Mouse (Mus musculus): ENCODE measurements around the gene Dzip3. TPM values are rescaled to one million over a fixed set of nuclear protein-coding genes. Genes with fewer than 3 reads are reported as not detected.

The Dzip3 gene
- polyA plus RNA-seq, 1 experiment: 2.3 TPM

GRCm38 (mm10) chr16:48899868-48900267 lies 94.1 kb downstream of the Dzip3 start:
- 63% methylated on average over 1 of the region's 1 CpGs for WGBS
- no peak for DNase-seq
- Histone ChIP-seq H3K4me3 (replicated peaks; ENCODE audit: extremely low read depth, low read depth, low read length) (no peak overlapping the region), H3K4me1 (ENCODE audit: control insufficient read depth, insufficient read depth, low read length) (no peaks in the 10 kb centered on the region)
- no peak for TF ChIP-seq POLR2A (IDR thresholded peaks at IDR 0.05; ENCODE audit: borderline replicate concordance, extremely low read depth, low read depth, low read length)
- no peak for TF ChIP-seq CTCF (IDR thresholded peaks at IDR 0.05; ENCODE audit: insufficient read depth, low read length)

GRCm38 (mm10) chr16:48890733-48891132 lies 103.2 kb downstream of the Dzip3 start:
- WGBS: 34% methylated on average over 2 of the region's 2 CpGs
- TF ChIP-seq POLR2A (IDR thresholded peaks at IDR 0.05; ENCODE audit: borderline replicate concordance, extremely low read depth, low read depth, low read length) (no peak), CTCF (IDR thresholded peaks at IDR 0.05; ENCODE audit: insufficient read depth, low read length) (no peak)
- no peaks in the 10 kb centered on the region for H3K4me1 ChIP-seq (ENCODE audit: control insufficient read depth, insufficient read depth, low read length)
- no peak overlapping the region for H3K4me3 ChIP-seq (replicated peaks; ENCODE audit: extremely low read depth, low read depth, low read length)
- no peak for DNase-seq

Other genes with a start within 250 kb of the Dzip3 start
- gene Trat1, start 222.1 kb downstream of the Dzip3 start, polyA plus RNA-seq (2012; rRNA removed): 0.11 and 0.30 TPM in 2 replicates
- gene Retnlb, start 177.3 kb downstream of the Dzip3 start, polyA plus RNA-seq (2012; rRNA removed): not detected in 2 replicates
- 105 and 219 TPM in 2 replicates for gene Retnla, start 151.6 kb downstream of the Dzip3 start, polyA plus RNA-seq (2012; rRNA removed)
- 10.2 and 46.2 TPM in 2 replicates for gene Retnlg, start 121.5 kb downstream of the Dzip3 start, polyA plus RNA-seq (2012; rRNA removed)
- 0.19 and 0.69 TPM in 2 replicates for gene Cip2a, start within 50 bp of the Dzip3 start, polyA plus RNA-seq (2012; rRNA removed)
- not detected in 2 replicates for gene Myh15, start 63.3 kb upstream of the Dzip3 start, polyA plus RNA-seq (2012; rRNA removed)